Mouse (Mus musculus) cerebellum, adult 9-11 months (tissue): ENCODE measurements at regions not wholly inside any gene's neighbourhood (a gene's known extent, or its start where the extent isn't known, plus 50 kb on each side); places are given as distances from the start of the nearest gene placed in this dataset.

Experiments used
- DNase-seq: peaks from one replicate; pipeline ENCODE4 v3.0.0; 2022

DNA sequence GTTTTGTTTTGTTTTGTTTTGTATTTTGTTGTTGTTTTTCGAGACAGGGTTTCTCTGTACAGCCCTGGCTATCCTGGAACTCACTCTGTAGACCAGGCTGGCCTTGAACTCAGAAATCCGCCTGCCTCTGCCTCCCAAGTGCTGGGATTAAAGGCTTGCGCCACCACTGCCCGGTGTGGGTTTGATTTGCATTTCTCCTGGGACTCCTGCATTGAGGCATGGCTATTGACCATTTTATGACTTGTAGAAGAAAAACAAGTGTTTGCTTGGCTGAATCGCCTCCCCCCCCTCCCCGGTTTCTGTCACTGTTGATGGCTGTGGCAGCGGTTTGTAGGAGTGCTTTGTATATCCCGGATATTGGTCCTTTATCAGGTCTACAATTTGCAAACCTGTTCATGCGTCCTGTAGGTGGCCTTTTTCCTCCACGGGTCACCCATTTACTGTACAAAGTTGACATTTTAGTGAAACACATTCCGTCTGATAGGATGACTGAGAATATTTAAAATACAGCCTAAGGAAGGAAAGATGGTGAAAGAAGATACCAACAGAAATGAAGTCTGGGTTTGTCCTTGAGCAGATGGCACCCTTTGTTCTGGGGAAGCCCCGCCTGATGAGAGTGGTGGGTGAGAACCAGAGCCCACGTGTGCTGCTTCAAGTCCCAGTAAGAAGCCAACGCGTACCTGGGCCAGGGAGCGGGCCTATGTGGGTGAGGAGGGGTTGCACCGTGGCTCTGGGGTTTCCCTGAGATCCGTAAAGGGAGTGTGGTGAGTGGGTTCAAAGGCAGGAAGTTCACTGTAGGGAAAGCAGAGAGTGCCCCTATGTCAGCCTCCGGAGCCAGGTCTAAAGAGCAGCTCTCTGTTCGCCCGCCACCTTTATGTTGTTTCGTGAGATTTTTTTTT, 52.6 kb upstream of the Smndc1 start:
- DNase-seq, result no peak

DNA sequence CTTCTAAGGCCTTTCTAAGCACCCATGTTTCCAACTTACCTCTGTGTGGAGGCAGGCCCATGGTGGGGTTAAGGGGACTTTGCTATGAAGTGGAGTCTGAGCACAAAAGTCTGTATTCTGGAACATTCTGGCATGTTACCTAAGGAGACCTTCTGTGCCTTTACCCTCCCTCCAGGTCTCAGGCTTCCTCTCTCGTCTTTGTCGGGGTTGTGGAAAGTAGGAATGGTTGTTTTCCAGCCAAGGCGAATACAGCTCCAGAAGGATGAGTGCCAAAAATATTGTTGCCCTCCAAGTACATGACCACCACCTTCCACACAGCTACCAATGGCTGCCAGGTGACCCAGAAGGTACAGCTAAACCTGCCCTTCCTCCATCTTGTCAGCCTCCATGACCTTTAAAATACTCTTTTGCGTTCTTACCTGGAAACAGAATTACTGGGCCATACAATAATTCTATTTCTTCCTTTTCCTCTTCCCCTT, 51.8 kb upstream of the Smndc1 start:
- no peak for DNase-seq

GRCm38 (mm10) chr19:53441449-53442131, 51.2 kb upstream of the Smndc1 start:
- no peak for DNase-seq

- no peak for DNase-seq
Measured at GRCm38 (mm10) chr19:53440327-53441055, 50.1 kb upstream of the Smndc1 start.
